Mouse (Mus musculus) layer of hippocampus, adult 2 months (tissue): Measurements from ENCODE around the gene Coro1b. TPM values are rescaled to one million over a fixed set of nuclear protein-coding genes. Genes with fewer than 3 reads are reported as not detected.

Experiments
- DNase-seq, 2 experiments: peaks; one replicate each; pipeline ENCODE4 v3.0.0; 2022; ENCODE audit warnings: low spot score in 2 of 2
- H3K27ac ChIP-seq: fragments of 200-600 bp; 2 replicates; pipeline ENCODE4 v1.8.1; 2022
- H3K4me3 ChIP-seq: fragments of 200-600 bp; 2 replicates; pipeline ENCODE4 v1.8.1; 2022; ENCODE audit warnings: mild to moderate bottlenecking
- CTCF ChIP-seq: fragments of 200-600 bp; conservative IDR thresholded peaks from 2 replicates; pipeline ENCODE4 v1.8.1; 2022; ENCODE audit warnings: antibody characterized with exemption, mild to moderate bottlenecking, moderate library complexity
- total RNA-seq, 2 experiments: library from RNA; stranded (reverse); gene quantifications; 2 replicates each; pipeline ENCODE4 v1.2.3; 2021

Gene Coro1b
- total RNA-seq, 2 experiments from 2014 or later = 84.8 to 92.9 TPM

DNA sequence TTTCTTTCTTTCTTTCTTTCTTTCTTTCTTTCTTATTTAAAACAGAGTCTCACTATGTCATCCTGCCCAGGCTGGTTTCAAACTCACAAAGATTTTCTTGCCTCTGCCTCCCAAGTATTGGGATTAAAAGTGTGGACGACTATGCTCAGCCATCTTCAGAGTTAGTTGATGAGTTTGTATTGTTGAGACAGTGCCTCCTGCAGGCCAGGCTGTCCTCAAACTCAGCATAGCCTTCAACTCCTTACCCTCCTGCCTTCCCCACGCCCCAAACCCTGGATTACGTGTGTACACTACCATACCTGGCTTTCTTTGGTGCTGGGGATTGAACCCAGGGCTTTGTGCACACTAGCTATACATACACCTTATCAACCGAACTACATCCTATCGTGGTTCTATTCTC, 12.0 kb upstream of the Coro1b start:
- Histone ChIP-seq H3K27ac (no peak overlapping the region), H3K4me3 (no peak overlapping the region)
- TF ChIP-seq CTCF = no peak
- no peak for DNase-seq

DNA sequence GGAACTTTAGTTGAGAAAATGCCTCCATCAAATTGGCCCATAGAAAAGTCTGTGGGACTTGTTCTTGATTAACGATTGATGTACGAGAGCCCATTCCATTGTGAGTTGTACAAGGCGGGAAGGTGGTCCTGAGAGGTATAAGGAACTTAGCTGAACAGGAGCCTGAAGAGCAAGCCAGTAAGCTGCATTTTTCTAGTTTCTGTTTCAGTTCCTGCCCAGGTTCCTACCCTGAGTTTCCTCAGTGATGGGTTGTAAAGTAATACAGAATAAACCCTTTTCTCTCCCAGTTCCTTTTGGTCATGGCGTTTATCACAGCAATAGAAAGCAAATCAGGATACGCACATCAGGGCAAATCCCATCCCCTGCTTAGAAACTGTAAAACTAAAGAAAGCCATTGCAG, 10.5 kb upstream of the Coro1b start:
- Histone ChIP-seq H3K4me3 (no peak overlapping the region), H3K27ac (no peak overlapping the region)
- no peak for DNase-seq
- no peak for TF ChIP-seq CTCF

DNA sequence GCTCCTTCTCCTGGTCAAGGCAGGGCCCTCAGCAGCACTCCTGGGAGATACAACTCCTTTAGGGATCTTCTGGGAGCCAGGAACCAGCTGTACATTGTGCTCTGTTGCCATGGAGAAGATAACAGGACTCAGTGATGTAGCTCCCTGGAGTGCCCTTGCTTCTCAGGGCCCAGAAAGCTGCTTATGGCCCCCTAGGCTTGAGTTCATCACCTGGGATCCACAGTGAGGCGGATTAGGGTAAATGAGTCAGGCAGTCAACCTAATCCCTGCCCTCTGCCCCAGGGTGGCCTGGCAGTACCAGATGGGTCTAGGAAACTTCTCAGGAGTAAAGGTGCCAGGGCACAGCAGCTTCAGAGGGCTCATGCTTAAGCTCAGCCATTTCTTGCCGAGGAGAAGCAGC, 9.0 kb upstream of the Coro1b start, which contains the start of gene Gpr152:
Gpr152 (plus strand) TSS at position 342 of the 400 bp plus-strand sequence.
- DNase-seq = no peak
- Histone ChIP-seq H3K27ac (no peak within 1 kb of the TSS), H3K4me3 (no peak within 1 kb of the TSS)
- no peak for TF ChIP-seq CTCF

DNA sequence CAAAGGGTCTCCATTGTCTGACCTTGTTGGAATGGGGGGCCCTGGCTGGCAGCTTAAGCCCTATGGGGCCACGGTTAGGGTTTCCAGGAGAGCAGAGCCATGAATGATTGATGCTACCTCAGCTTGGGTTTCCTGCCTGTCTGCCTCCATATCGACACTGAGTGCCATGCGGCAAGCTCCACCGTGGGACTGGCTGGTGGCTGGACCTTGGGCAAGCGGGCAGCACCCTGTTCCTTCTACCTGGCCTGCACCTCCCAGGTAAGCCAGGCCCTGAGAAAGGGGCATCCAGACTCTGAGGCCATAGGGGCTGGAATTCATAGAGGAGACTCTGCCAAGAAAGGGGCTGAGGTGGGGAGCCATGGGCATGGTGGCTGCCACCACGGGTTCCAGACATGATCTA, 8.3 kb upstream of the Coro1b start:
- no peak for TF ChIP-seq CTCF
- Histone ChIP-seq H3K27ac (no peak overlapping the region), H3K4me3 (no peak overlapping the region)
- no peak for DNase-seq

DNA sequence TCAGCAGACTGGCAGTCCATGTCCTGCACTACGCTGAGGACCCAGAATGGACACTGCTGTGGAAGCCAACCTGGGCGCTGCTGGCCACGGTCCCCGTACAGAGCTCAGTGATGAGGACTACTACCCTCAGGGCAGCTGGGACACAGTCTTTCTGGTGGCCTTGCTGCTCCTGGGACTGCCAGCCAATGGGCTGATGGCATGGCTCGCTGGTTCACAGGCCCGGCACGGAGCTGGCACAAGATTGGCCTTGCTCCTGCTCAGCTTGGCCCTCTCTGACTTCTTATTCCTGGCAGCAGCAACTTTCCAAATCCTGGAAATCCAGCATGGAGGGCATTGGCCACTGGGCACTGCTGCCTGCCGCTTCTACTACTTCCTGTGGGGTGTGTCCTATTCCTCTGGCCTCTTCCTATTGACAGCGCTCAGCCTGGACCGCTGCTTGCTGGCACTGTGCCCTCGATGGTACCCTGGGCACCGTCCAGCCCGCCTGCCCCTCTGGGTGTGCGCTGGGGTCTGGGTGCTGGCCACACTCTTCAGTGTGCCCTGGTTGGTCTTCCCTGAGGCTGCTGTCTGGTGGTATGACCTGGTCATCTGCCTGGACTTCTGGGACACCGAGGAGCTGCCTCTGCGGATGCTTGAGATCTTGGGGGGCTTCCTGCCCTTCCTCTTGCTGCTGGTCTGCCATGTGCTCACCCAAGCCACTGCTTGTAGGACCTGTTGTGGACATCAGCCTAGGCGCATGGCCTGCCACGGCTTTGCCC, 5.8 kb upstream of the Coro1b start:
- DNase-seq = no peak
- Histone ChIP-seq H3K4me3 (no peak overlapping the region), H3K27ac (no peak overlapping the region)
- no peak for TF ChIP-seq CTCF

DNA sequence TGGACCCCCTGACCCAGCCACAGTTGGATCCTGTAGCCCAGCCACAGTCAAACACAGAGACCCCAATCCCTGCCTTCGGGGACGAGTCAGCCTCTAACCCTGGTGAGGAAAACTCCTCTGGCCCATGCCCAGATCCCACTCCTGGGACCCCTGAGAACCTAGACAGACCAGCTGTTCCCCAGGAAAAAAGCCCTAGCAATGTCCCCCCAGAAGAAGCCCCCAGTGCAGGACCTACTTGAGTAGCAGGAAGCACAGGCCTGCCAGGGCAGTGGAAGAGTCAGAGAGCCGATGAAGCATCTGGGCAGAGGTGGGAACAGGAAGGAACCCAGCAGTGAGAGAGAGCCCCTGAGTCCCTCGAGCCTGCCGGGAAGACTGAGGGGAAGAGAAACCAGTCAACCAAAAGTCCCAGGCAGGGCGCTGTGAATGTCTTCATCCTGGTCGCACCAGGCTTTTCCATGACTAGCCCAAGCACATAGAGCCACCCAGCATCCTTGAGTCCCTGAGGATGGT, 4.6 kb upstream of the Coro1b start, which contains the start of gene Cabp4:
Cabp4 (minus strand) TSS at position 275 of the 510 bp plus-strand sequence.
- TF ChIP-seq CTCF = no peak
- Histone ChIP-seq H3K27ac (no peak within 1 kb of the TSS), H3K4me3 (no peak within 1 kb of the TSS)
- no peak for DNase-seq

DNA sequence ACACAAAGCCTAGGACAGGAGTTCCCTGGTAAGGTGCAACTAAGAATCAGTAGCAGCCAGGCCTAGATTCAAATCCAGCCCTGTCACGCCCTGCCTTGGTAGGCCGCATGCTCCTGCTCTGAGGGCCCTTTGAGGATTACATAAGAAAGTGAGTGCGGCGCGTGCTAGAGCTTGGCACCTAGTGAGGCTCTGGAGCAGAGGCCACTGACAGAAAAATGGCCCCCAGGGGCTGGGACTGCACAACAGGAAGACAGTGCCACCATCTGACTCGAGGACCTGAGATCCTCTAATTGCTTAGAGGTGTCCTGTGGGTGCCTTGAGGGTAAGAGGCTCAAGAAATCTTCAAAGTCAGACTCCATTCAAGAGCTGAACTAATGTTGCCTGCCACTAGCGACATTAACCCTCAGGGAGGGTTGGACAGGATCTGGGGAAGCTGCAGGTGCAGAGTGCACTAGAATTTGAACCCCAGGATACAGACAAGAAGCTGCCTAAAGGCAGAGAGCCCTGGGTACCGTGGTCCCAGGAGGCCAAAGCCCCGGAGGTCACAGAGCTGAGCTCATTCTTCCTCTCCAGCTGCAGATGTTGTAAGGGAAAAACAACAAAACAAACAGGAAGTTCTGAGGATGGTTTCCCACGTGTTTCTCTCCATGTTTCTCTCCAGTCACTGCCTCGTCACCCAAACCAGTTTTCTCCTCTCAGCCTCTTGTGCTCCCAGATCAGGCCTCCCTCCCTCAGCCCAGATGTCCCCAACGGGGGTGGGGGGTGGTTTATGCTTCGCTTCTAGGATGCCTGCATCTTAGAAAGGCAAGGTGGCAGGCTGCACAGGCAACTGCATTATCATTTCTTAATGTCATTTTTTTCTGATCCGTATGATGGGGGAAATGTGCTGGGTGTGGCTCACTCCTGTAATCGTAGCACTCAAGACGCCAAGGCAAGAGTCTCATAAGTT, 3.6 kb upstream of the Coro1b start:
- no peak overlapping the region for H3K27ac ChIP-seq
- TF ChIP-seq CTCF = no peak
- no peak overlapping the region for H3K4me3 ChIP-seq
- DNase-seq = no peak

DNA sequence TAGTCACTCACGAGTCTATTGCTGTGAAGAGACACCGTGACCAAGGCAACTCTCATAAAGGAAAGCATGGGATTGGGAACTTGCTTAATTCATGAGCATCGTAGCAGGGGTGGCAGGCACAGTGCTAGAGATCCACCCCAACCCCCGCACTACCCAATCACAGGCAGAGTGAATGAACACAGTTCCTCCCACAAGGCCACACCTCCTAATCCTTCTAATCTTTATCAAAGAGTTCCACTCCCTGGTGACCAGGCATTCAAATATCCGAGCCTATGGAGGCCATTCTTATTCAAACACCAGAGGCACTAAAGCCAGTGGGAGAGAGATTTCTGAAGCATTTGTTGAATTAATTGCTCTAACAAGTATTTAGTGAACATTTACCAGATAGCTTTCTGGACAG, 2.5 kb upstream of the Coro1b start:
- no peak overlapping the region for H3K4me3 ChIP-seq
- DNase-seq = no peak
- TF ChIP-seq CTCF = no peak

DNA sequence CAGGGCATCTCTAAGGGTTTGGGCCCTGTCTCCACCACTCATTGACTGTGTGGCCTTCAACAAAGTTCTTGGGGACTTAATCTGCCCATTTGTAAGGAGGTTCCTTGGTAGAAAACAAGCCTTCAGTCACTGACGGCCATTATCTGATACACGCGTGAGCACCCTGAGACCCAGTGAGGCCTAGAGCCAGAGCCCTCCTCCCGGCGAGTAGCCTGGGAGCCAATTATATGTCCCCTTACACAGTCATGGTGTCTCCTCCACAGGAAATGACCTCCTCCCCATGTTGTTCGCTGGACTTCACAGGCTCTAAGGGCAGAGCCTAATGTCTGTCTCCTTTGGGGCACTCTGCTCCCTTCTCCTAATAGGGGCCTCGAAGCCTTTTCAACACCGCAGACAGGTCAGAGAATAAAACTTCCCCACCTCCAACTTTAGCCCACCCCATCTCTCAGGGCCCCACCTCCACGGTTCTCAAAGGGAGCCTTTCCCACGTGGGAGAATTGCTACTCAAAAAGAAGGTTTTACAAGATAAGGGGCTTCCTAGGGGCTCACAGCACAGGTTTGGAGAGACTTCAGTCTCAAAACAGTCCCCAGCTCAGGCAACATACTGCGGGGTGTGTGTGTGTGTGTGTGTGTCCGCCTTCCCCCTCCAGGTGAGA, 1.9 kb upstream of the Coro1b start:
- Histone ChIP-seq H3K4me3 (no peak overlapping the region), H3K27ac (peak overlapping the region; percentile 94; the same call in 1 of the 2 replicates)
- no peak for DNase-seq
- no peak for TF ChIP-seq CTCF

More for the DNA sequence above, 2.5 kb upstream of the Coro1b start:
- no peak overlapping the region for H3K27ac ChIP-seq

DNA sequence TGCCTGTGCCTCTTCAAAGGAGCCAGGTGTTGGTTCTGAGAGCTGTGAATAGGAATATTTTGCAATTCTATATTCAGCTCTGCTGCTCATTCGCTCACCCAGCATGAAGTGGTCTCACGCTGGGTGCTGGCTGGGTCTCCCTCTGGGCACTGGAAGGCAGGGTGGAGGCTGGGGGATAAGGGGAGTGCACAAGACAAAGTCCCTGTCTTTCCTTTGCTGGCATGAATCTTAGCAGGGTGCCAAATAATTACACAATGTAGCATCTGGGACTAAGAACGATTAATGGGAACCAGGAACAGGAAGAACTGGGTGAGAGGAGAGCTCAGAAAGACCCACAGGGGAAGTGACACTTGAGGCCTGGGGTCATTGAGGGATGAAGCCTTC, 1.4 kb upstream of the Coro1b start:
- Histone ChIP-seq H3K4me3 (no peak overlapping the region), H3K27ac (peak overlapping the region; percentile 94)
- DNase-seq = no peak
- TF ChIP-seq CTCF = no peak

DNA sequence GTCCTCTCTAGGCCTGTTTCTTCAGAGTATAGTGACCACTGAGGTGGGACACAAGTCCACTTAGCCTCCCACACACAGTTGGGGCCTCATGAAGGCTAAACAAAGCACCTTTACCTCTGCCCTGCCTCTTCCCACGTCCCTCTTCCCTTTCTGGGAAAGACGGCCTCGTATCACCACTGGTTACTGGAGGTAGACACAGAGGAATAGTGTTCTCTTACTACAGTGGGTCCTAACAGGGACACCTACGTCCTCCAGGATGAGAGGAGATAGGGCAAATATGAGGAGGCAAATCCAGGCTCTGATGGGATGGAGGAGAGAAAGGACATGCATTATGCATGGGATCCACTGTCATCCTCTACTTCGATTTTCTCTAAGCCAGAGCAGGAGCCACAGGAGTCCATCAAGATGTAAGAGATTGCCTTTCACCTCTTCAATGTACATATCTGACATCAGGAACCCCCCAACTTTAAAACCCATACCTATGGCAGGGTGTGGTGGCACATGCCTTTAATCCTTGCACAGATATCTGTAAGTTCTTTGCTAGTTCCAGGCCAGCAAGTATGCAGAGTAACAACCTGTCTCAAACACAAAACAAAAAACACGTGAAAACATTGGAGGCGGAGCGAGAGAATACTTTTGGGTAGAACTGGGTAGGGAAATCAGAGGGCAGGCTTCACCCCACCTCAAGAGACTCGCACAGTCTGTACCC, 483 bp upstream of the Coro1b start:
- no peak for TF ChIP-seq CTCF
- DNase-seq = no peak
- peak overlapping the region; percentile 90 for H3K4me3 ChIP-seq
- H3K27ac ChIP-seq = peak overlapping the region; percentile 94

DNA sequence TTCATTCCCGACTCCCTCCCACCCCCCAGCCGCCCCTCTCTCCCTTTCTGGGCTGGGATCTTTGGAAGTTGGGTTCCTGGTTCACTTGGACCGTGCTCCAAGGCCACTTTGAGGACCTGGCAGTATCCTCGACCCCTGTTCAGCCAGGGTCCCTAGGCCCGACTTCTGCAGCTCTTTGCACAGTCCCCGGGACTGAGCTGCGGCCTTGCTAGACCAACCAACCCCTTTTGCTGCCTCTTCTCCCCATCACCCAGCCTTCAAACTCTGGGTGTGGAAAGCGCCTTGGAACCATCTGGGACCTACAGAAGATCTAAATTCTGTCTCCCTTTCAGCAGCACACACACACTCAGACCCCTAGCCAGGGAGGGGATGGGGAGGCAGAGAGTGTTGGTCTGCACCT, 400 bp downstream of the Coro1b start:
- Histone ChIP-seq H3K27ac (peak overlapping the region; percentile 94), H3K4me3 (peak overlapping the region; percentile 90)
- no peak for DNase-seq
- no peak for TF ChIP-seq CTCF
